Comparison of ENCODE assay signal across 8 mouse cellular contexts in genomic region chr15:84167600-84167999, GRCm38 (mm10). TPM values are rescaled to one million over a fixed set of nuclear protein-coding genes. Genes with fewer than 3 reads are reported as not detected.
A peak's percentile ranks its signal among the peaks of the same experiment; 100 is the strongest.
DNase-seq lines count a peak whose midpoint lies in the region; ATAC-seq and TF ChIP-seq lines count a peak whose summit lies in the region.

Pnpla3 (plus strand) TSS chr15:84167837.

- 0% methylated on average over 28 of the region's 28 CpGs for WGBS in hindbrain, embryonic 12.5 days
- 2% methylated on average over 28 of the region's 28 CpGs for WGBS in lung, postnatal 0 days

- TF ChIP-seq EP300 in lung, postnatal 0 days (IDR thresholded peaks at IDR 0.05), result no peak

- H3K9ac ChIP-seq in hindbrain, embryonic 12.5 days, result peak within 1 kb of the TSS; percentile 69
- H3K9ac ChIP-seq in lung, postnatal 0 days (replicated peaks; ENCODE audit: low read depth), result no peak within 1 kb of the TSS

- peak; percentile 61 for TF ChIP-seq CTCF in lung, postnatal 0 days (IDR thresholded peaks at IDR 0.05)

- DNase-seq in R1 (ENCODE audit: low read depth, low spot score), result peak; percentile 98
- peak; percentile 98 to 99 for DNase-seq in cerebellum, postnatal 25 days
- DNase-seq in frontal cortex, postnatal 14 days (ENCODE audit: low spot score in 2 of 2), result peak; percentile 95 to 97
- DNase-seq in layer of hippocampus, postnatal 10 days (ENCODE audit: low spot score in 2 of 2), result peak; percentile 95 to 97
- DNase-seq in lung, postnatal 0 days (ENCODE audit: low spot score), result peak; percentile 98
- DNase-seq in ovary, postnatal 36 days (ENCODE audit: low spot score), result peak; percentile 93
- DNase-seq in thymus, postnatal 14 days, result peak; percentile 77

- peaks cover 13% of the 10 kb centered on the region for H3K4me1 ChIP-seq in hindbrain, embryonic 12.5 days
- H3K4me1 ChIP-seq in lung, postnatal 0 days (ENCODE audit: insufficient read depth, low read depth, low read length), result no peaks in the 10 kb centered on the region

- peak; percentile 97 for ATAC-seq in hindbrain, embryonic 12.5 days (ENCODE audit: low FRiP score)
- peak; percentile 99 for ATAC-seq in lung, postnatal 0 days

- peak within 1 kb of the TSS; percentile 49 for H3K27ac ChIP-seq in hindbrain, embryonic 12.5 days
- H3K27ac ChIP-seq in lung, postnatal 0 days (ENCODE audit: low read length), result no peak within 1 kb of the TSS

- H3K4me3 ChIP-seq in hindbrain, embryonic 12.5 days, result peak within 1 kb of the TSS; percentile 56
- H3K4me3 ChIP-seq in lung, postnatal 0 days (ENCODE audit: low read depth, low read length), result peak within 1 kb of the TSS; percentile 28

- peak within 1 kb of the TSS; percentile 98 for H3K4me2 ChIP-seq in hindbrain, embryonic 12.5 days (replicated peaks)
- peak within 1 kb of the TSS; percentile 54 for H3K4me2 ChIP-seq in lung, postnatal 0 days (replicated peaks; ENCODE audit: low read depth, low read length)

- H3K27me3 ChIP-seq in hindbrain, embryonic 12.5 days, result peaks cover 15% of the 10 kb centered on the region
- no peaks in the 10 kb centered on the region for H3K27me3 ChIP-seq in lung, postnatal 0 days (replicated peaks; ENCODE audit: insufficient read depth, low read length)

- H3K9me3 ChIP-seq in hindbrain, embryonic 12.5 days (replicated peaks), result no peaks in the 10 kb centered on the region
- H3K9me3 ChIP-seq in lung, postnatal 0 days (ENCODE audit: low read length), result no peaks in the 10 kb centered on the region

- no peaks in the 10 kb centered on the region for H3K36me3 ChIP-seq in hindbrain, embryonic 12.5 days
- no peaks in the 10 kb centered on the region for H3K36me3 ChIP-seq in lung, postnatal 0 days (ENCODE audit: insufficient read depth, low read length)

RNA-seq across cellular contexts. Expression of gene Pnpla3, which starts in this region (rescaled TPM):
- 2.7 and 3.0 TPM in 2 replicates for polyA plus RNA-seq in hindbrain, embryonic 12.5 days (2016; fragmentation: Nextera tagmentation; extraction: Ambion mirVana)
- total RNA-seq in layer of hippocampus, postnatal 10 days (2021), result 10 to 100 TPM; 10.6 to 11.0 TPM
- 0.27 and 0.49 TPM in 2 replicates for polyA plus RNA-seq in lung, postnatal 0 days (2015; fragmentation: Nextera tagmentation; extraction: Ambion mirVana)

Comparison
In these comparisons a context has a peak if more than half of its experiments do, and no peak if none do; other contexts are left out.
1. Peak in DNase-seq, ATAC-seq, H3K4me3 ChIP-seq and H3K4me2 ChIP-seq in lung, postnatal 0 days; RNA of the gene not detected or under 1 TPM.